Mouse (Mus musculus) lung, postnatal 0 days (tissue): ENCODE measurements around the gene Phf21a.

Source experiments
- CTCF ChIP-seq: IDR thresholded peaks from 2 replicates; pipeline ENCODE4 v1.5.1; 2016; ENCODE audit warnings: antibody characterized with exemption, mild to moderate bottlenecking
- EP300 ChIP-seq: IDR thresholded peaks from 2 replicates; pipeline ENCODE4 v1.6.1; 2016; ENCODE audit warnings: antibody characterized with exemption, mild to moderate bottlenecking, control low read depth

DNA sequence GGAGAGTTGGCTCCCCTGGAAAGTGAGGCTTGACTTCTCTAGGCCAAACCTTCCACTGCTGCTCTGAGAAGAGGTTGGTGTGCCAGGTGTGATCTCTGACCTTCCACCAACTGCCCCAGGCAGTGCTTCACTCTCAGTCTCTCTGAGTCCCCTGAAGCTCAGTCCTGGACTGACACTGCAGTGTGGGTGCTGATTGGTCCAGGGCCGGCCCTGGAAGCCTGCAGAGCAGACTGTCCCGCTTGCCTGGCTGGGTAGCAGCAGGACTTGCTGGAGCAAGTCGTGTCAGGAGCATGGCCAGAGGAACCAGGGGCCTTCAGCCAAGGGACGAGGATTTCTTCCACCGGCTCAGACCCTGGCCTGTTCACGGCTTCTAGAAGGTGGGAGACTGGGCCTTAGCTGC lies 311.8 kb downstream of the Phf21a start:
- no peak for TF ChIP-seq CTCF
- TF ChIP-seq EP300 = no peak
